Mouse (Mus musculus): Measurements from ENCODE around the gene Pnmal1. TPM values are rescaled to one million over a fixed set of nuclear protein-coding genes. Genes with fewer than 3 reads are reported as not detected.
A peak's percentile ranks its signal among the peaks of the same experiment; 100 is the strongest.

Gene Pnmal1
- polyA plus RNA-seq, 1 experiment from 2014 or later: 2.9 TPM

GRCm38 (mm10) chr7:16930850-16931249 lies 28.6 kb upstream of the Pnmal1 start:
- H3K4me2 ChIP-seq (replicated peaks): no peak overlapping the region
- no peaks in the 10 kb centered on the region for H3K9me3 ChIP-seq (replicated peaks)
- H3K27ac ChIP-seq (replicated peaks): no peak overlapping the region
- 11% methylated on average over 1 of the region's 1 CpGs for WGBS
- H3K9ac ChIP-seq: no peak overlapping the region
- no peaks in the 10 kb centered on the region for H3K36me3 ChIP-seq
- no peaks in the 10 kb centered on the region for H3K27me3 ChIP-seq
- H3K4me3 ChIP-seq (replicated peaks): no peak overlapping the region
- ATAC-seq (ENCODE audit: insufficient number of reproducible peaks, low FRiP score, low TSS enrichment, low read depth): no peak
- 0 out of 2 replicates have a peak, but pooled peaks cover 3% of the 10 kb centered on the region for H3K4me1 ChIP-seq

DNA sequence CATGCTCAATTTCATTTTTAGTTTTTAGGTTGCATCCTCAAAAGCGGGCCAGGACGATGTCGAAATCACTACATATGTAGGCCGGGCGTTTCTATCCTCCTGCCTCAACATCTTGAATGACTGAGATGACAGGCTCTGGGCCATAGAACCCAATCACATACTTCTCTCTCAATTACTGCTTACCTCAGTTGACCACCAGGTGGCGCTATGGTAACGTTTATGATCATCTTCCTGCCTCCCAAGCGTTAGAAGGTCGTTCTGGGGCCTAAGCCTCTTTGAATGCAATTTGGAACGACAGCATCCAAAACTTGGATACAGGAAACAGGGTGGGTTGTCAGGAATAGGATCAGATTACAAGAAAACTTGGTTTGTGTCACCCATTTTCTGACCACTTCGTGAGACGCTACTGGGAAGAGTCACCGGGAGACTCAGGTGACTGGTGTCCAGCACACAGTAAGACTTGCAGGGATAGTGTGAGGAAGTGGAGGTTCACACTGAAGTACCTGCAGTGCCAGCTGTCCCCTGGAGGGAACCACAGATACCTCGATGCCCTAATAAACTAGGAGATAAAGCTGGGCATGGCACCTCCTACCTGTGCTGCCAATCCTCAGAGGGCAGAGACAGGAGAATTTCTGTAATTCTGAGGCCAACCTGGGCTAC lies 27.4 kb upstream of the Pnmal1 start:
- no peak for ATAC-seq (ENCODE audit: insufficient number of reproducible peaks, low FRiP score, low TSS enrichment, low read depth)
- 16% methylated on average over 14 of the region's 14 CpGs for WGBS

DNA sequence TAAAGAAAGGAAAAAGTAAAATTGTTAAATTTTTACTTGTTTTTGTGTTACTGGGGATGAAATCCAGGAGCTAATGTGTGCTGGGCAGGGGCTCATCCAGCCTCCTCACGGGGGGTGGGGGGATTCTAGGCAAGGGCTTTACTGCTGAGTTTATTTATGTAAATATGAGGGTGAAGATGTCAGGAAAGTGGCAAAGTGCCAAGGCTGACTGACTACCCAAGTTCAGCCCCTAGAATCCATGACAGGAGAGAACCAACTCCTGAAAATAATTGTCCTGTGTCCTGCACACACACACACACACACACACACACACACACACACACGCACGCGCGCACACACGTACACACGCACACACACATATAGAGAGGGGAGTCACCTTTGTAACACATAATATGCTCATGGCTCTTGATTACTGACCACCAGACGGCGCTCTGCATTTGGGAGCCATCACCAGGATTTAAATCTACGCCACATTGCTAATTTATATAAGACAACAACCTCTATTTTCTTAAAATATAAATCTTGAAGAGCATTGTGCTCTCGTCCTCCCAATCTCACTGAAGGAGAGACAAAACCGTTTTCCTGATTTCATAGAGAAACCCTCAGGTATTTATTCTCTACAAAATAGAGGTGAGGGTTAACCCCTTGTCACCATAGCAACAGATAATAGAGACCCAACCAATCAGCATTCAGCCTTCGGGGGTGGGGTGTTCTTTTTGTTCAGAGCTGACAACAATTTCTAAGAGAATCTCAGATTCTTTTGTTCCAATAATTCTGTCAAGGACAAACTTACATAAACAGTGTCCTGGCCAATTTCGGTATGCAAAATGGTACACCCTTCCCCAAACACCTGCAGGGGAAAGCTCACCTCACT lies 26.5 kb upstream of the Pnmal1 start:
- 41% methylated on average over 14 of the region's 14 CpGs for WGBS
- Histone ChIP-seq H3K4me3 (replicated peaks) (no peak overlapping the region), H3K4me2 (replicated peaks) (no peak overlapping the region), H3K9ac (no peak overlapping the region), H3K27me3 (no peaks in the 10 kb centered on the region), H3K9me3 (replicated peaks) (no peaks in the 10 kb centered on the region), H3K27ac (replicated peaks) (no peak overlapping the region), H3K36me3 (no peaks in the 10 kb centered on the region), H3K4me1 (0 out of 2 replicates have a peak, but pooled peaks cover 3% of the 10 kb centered on the region)
- ATAC-seq (ENCODE audit: insufficient number of reproducible peaks, low FRiP score, low TSS enrichment, low read depth): 0 out of 2 replicates have a peak, but pooled peaks have one; percentile 40

More for the DNA sequence above, 27.4 kb upstream of the Pnmal1 start:
- Histone ChIP-seq H3K9ac (no peak overlapping the region), H3K9me3 (replicated peaks) (no peaks in the 10 kb centered on the region), H3K4me1 (0 out of 2 replicates have a peak, but pooled peaks cover 3% of the 10 kb centered on the region), H3K27me3 (no peaks in the 10 kb centered on the region), H3K4me3 (replicated peaks) (no peak overlapping the region), H3K36me3 (no peaks in the 10 kb centered on the region), H3K4me2 (replicated peaks) (no peak overlapping the region), H3K27ac (replicated peaks) (no peak overlapping the region)

GRCm38 (mm10) chr7:16937312-16937711 lies 22.2 kb upstream of the Pnmal1 start:
- Histone ChIP-seq H3K27ac (replicated peaks) (no peak overlapping the region), H3K4me1 (peaks cover 16% of the 10 kb centered on the region), H3K9me3 (replicated peaks) (no peaks in the 10 kb centered on the region), H3K27me3 (no peaks in the 10 kb centered on the region), H3K36me3 (no peaks in the 10 kb centered on the region), H3K9ac (no peak overlapping the region), H3K4me2 (replicated peaks) (no peak overlapping the region), H3K4me3 (replicated peaks) (no peak overlapping the region)
- no peak for ATAC-seq (ENCODE audit: insufficient number of reproducible peaks, low FRiP score, low TSS enrichment, low read depth)
- 47% methylated on average over 4 of the region's 4 CpGs for WGBS

- H3K9ac ChIP-seq: no peak overlapping the region
- peaks cover 15% of the 10 kb centered on the region for H3K4me1 ChIP-seq
- no peak overlapping the region for H3K4me3 ChIP-seq (replicated peaks)
- no peak for ATAC-seq (ENCODE audit: insufficient number of reproducible peaks, low FRiP score, low TSS enrichment, low read depth)
- WGBS: 66% methylated on average over 17 of the region's 17 CpGs
- H3K4me2 ChIP-seq (replicated peaks): no peak overlapping the region
- no peak overlapping the region for H3K27ac ChIP-seq (replicated peaks)
- H3K27me3 ChIP-seq: no peaks in the 10 kb centered on the region
- H3K36me3 ChIP-seq: no peaks in the 10 kb centered on the region
- H3K9me3 ChIP-seq (replicated peaks): no peaks in the 10 kb centered on the region
These were observed 21.2 kb upstream of the Pnmal1 start for GRCm38 (mm10) chr7:16938117-16938791.

GRCm38 (mm10) chr7:16940292-16940691 lies 19.2 kb upstream of the Pnmal1 start:
- no peak overlapping the region for H3K4me3 ChIP-seq (replicated peaks)
- no peak overlapping the region for H3K9ac ChIP-seq
- peak overlapping the region; percentile 73 for H3K27ac ChIP-seq (replicated peaks)
- ATAC-seq (ENCODE audit: insufficient number of reproducible peaks, low FRiP score, low TSS enrichment, low read depth): no peak
- no peak overlapping the region for H3K4me2 ChIP-seq (replicated peaks)
- peaks cover 3% of the 10 kb centered on the region; the same call in 1 of the 2 replicates for H3K27me3 ChIP-seq
- H3K4me1 ChIP-seq: peaks cover 31% of the 10 kb centered on the region
- whole genome bisulfite sequencing: 21% methylated on average over 7 of the region's 7 CpGs
- no peaks in the 10 kb centered on the region for H3K36me3 ChIP-seq
- H3K9me3 ChIP-seq (replicated peaks): no peaks in the 10 kb centered on the region

DNA sequence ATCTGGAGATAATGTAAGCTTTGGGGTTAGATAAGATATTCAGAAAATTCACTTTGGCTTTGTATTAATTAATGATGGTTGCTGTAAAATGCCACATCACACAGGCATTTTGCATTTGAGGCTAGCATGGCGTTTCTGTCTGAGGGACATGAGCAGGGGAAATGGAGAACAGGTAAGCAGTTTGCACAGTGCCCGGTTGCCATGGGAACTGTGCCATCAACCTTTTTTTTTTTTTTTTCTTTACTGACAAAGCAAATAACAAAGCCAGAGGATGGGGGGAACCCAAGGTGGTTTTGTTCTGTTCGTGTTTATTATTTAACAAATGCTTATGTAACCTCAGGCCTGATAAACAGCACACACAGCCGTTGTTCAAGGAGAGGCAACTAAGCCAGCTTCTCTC lies 16.6 kb upstream of the Pnmal1 start:
- no peak overlapping the region for H3K27ac ChIP-seq (replicated peaks)
- ATAC-seq (ENCODE audit: insufficient number of reproducible peaks, low FRiP score, low TSS enrichment, low read depth): no peak
- no peak overlapping the region for H3K4me2 ChIP-seq (replicated peaks)
- H3K4me1 ChIP-seq: peaks cover 55% of the 10 kb centered on the region
- H3K9me3 ChIP-seq (replicated peaks): no peaks in the 10 kb centered on the region
- peaks cover 28% of the 10 kb centered on the region for H3K27me3 ChIP-seq
- no peak overlapping the region for H3K4me3 ChIP-seq (replicated peaks)
- WGBS: 57% methylated on average over 4 of the region's 4 CpGs
- no peak overlapping the region for H3K9ac ChIP-seq
- no peaks in the 10 kb centered on the region for H3K36me3 ChIP-seq

- Histone ChIP-seq H3K4me1 (peaks cover 62% of the 10 kb centered on the region), H3K27ac (replicated peaks) (peak within 1 kb of the TSS; percentile 65; the same call in 1 of the 2 replicates)
These were observed 15.2 kb upstream of the Pnmal1 start, which contains the start of gene Pnmal2 for GRCm38 (mm10) chr7:16944061-16944807. TSS of gene Pnmal2 (plus strand) at chr7:16944682.

DNA sequence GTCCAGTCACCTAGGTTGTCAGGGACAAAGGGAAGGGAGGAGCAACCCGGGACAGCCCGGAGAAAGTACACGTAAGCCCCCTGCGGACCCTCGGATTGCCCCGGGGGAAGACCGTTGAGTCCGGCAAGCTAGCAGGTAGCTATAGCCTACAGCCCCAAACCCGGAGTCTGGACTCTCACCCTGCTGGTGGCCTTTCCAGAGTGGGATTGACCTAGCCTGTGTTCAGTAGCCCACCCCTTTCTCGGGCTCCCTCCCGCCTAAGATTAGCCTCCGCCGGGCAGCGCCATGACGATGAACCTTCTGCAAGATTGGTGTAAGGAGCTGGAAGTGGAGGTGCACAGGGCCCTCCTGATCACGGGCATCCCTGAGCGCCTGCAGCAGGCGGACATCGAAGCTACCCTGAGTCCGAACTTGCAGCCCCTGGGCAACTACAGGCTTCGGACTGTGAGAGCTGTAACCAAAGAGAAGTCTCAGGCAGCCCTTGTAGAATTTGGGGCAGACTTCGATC lies 14.6 kb upstream of the Pnmal1 start:
- Histone ChIP-seq H3K4me1 (peaks cover 65% of the 10 kb centered on the region), H3K4me3 (replicated peaks) (peak overlapping the region; percentile 57), H3K9ac (peak overlapping the region; percentile 69), H3K36me3 (no peaks in the 10 kb centered on the region), H3K4me2 (replicated peaks) (peak overlapping the region; percentile 81), H3K27ac (replicated peaks) (peak overlapping the region; percentile 65; the same call in 1 of the 2 replicates), H3K9me3 (replicated peaks) (no peaks in the 10 kb centered on the region), H3K27me3 (peaks cover 43% of the 10 kb centered on the region)
- peak; percentile 12; the same call in 1 of the 2 replicates for ATAC-seq (ENCODE audit: insufficient number of reproducible peaks, low FRiP score, low TSS enrichment, low read depth)
- 1% methylated on average over 22 of the region's 22 CpGs for WGBS

More at GRCm38 (mm10) chr7:16944061-16944807, 15.2 kb upstream of the Pnmal1 start, which contains the start of gene Pnmal2:
- 16% methylated on average over 36 of the region's 36 CpGs for WGBS
- Histone ChIP-seq H3K9me3 (replicated peaks) (no peaks in the 10 kb centered on the region), H3K27me3 (peaks cover 42% of the 10 kb centered on the region), H3K9ac (peak within 1 kb of the TSS; percentile 69), H3K4me2 (replicated peaks) (peak within 1 kb of the TSS; percentile 81), H3K36me3 (no peaks in the 10 kb centered on the region), H3K4me3 (replicated peaks) (peak within 1 kb of the TSS; percentile 57)
- peak; percentile 87 for ATAC-seq (ENCODE audit: insufficient number of reproducible peaks, low FRiP score, low TSS enrichment, low read depth)

DNA sequence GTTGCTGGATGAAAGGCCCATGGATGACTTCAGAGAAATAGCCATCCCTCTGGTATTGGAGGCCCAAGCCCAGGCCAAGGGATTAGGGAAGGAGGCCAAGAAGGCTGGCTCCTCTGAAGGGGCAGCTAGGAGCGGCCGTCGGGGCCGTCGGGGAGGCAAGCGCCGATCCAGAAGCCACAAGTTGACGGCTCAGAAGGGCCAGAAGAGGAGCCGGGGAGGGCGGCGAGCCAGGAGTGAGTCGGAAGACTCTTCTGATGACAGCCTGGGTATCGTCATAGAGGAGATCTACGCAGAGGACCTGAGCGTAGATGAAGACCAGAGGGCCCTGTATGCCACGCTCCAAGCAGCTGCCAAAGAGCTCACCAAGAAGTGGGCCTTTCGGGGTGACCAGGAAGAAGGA lies 14.1 kb upstream of the Pnmal1 start:
- WGBS: 22% methylated on average over 17 of the region's 17 CpGs
- no peaks in the 10 kb centered on the region for H3K9me3 ChIP-seq (replicated peaks)
- no peak for ATAC-seq (ENCODE audit: insufficient number of reproducible peaks, low FRiP score, low TSS enrichment, low read depth)

More for the DNA sequence above, 14.1 kb upstream of the Pnmal1 start:
- H3K4me1 ChIP-seq: peaks cover 65% of the 10 kb centered on the region
- H3K9ac ChIP-seq: no peak overlapping the region
- no peak overlapping the region for H3K27ac ChIP-seq (replicated peaks)
- no peaks in the 10 kb centered on the region for H3K36me3 ChIP-seq
- peaks cover 43% of the 10 kb centered on the region for H3K27me3 ChIP-seq
- peak overlapping the region; percentile 81 for H3K4me2 ChIP-seq (replicated peaks)
- H3K4me3 ChIP-seq (replicated peaks): peak overlapping the region; percentile 57
